Mouse (Mus musculus): Measurements from ENCODE around the gene Tbpl1. TPM values are rescaled to one million over a fixed set of nuclear protein-coding genes. Genes with fewer than 3 reads are reported as not detected.

Gene Tbpl1
- total and polyA plus RNA-seq, 3 experiments = 36.6 to 41.8 TPM; not detected in 1

DNA sequence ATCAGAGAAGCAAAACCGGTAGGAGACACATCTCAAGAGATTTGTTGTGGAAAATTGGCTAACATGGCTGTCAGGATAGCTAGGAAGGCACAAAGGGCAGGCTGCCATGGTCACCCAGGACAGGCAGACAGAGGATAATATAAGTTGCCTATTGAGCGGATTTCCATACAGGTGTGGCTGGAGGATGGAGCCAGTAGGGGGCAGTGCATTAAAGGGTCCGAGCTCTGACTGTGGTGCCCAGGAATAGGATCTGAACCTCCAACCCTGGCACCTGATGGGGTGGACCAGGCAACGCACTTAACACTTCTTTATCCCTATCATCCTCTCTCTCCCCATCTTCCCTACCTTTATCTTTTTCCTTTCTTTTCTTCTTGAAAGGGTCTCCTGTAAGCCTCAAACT is 49.7 kb upstream of the Tbpl1 start:
- peak; percentile 21 for DNase-seq (ENCODE audit: low read depth, low spot score)

DNA sequence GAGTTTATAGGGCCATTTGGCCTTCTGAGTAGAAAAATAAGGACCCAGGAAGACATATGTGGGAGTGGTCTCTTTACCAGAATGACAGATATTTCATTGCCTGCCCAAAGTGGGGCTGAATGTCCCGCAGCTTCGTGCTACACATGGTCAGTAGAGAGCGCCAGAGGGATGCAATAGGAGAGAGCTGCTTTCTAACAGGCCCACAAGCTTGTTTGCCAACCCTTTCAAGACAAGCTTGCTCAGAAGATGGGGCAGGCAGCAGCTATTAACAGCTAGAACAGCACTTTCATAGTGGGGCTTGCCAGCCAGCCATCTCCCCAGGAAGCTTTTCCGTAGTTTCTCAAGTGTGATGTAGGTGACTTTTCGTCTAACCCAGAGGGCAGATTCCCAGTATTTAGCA is 46.2 kb upstream of the Tbpl1 start:
- Histone ChIP-seq H3K79me2 (ENCODE audit: control insufficient read depth, insufficient read depth, low read length, poor library complexity) (no peaks in the 10 kb centered on the region), H3K9me3 (replicated peaks; ENCODE audit: insufficient read depth, low read length) (no peaks in the 10 kb centered on the region), H3K27ac (ENCODE audit: control insufficient read depth, low read depth, low read length) (no peak overlapping the region), H3K4me1 (ENCODE audit: control insufficient read depth in 1 of 2, insufficient read depth in 2 of 2, low read length in 2 of 2) (no peaks in the 10 kb centered on the region), H3K4me3 (ENCODE audit: control insufficient read depth in 1 of 2, insufficient read depth in 1 of 2, low read depth in 2 of 2, low read length in 2 of 2) (no peak overlapping the region), H3K9ac (ENCODE audit: control insufficient read depth, low read depth, low read length, poor library complexity, severe bottlenecking) (no peak overlapping the region), H3K27me3 (ENCODE audit: control insufficient read depth in 1 of 2, insufficient read depth in 2 of 2, low read length in 2 of 2) (no peaks in the 10 kb centered on the region), H3K36me3 (ENCODE audit: control insufficient read depth in 1 of 2, insufficient read depth in 2 of 2, low read length in 2 of 2) (no peaks in the 10 kb centered on the region)
- no peak for TF ChIP-seq ZMIZ1 (IDR thresholded peaks at IDR 0.05; ENCODE audit: low read depth, low read length)
- no peak for TF ChIP-seq MXI1 (IDR thresholded peaks at IDR 0.05; ENCODE audit: low read depth, low read length)
- peak in 2 of 3 experiments; percentile 26 to 27; a peak in 3 of 6 replicates for TF ChIP-seq CTCF (IDR thresholded peaks at IDR 0.05 in 2 of 3, conservative IDR thresholded peaks at IDR 0.05 in 1 of 3; ENCODE audit: control insufficient read depth in 1 of 3, insufficient read depth in 1 of 3, low read depth in 2 of 3, low read length in 3 of 3, poor library complexity in 1 of 3, severe bottlenecking in 1 of 3)
- TF ChIP-seq BHLHE40 (IDR thresholded peaks at IDR 0.05; ENCODE audit: borderline replicate concordance, low read depth, low read length) = no peak
- TF ChIP-seq ETS1 (IDR thresholded peaks at IDR 0.05; ENCODE audit: low read depth, low read length) = no peak
- no peak for TF ChIP-seq CHD1 (IDR thresholded peaks at IDR 0.05; ENCODE audit: low read depth, low read length)
- TF ChIP-seq TCF12 (IDR thresholded peaks at IDR 0.05; ENCODE audit: low read depth, low read length) = no peak
- TF ChIP-seq MAX (IDR thresholded peaks at IDR 0.05; ENCODE audit: low read length) = no peak
- peak; percentile 10 for DNase-seq (ENCODE audit: low read depth, low spot score)

More for the DNA sequence above, 49.7 kb upstream of the Tbpl1 start:
- Histone ChIP-seq H3K27ac (ENCODE audit: control insufficient read depth, low read depth, low read length) (no peak overlapping the region), H3K9ac (ENCODE audit: control insufficient read depth, low read depth, low read length, poor library complexity, severe bottlenecking) (no peak overlapping the region), H3K9me3 (replicated peaks; ENCODE audit: insufficient read depth, low read length) (no peaks in the 10 kb centered on the region), H3K27me3 (ENCODE audit: control insufficient read depth in 1 of 2, insufficient read depth in 2 of 2, low read length in 2 of 2) (peaks cover 0 to 3% of the 10 kb centered on the region in 2 experiments; a peak in 2 of 4 replicates), H3K4me3 (ENCODE audit: control insufficient read depth in 1 of 2, insufficient read depth in 1 of 2, low read depth in 2 of 2, low read length in 2 of 2) (no peak overlapping the region), H3K79me2 (ENCODE audit: control insufficient read depth, insufficient read depth, low read length, poor library complexity) (no peaks in the 10 kb centered on the region), H3K36me3 (ENCODE audit: control insufficient read depth in 1 of 2, insufficient read depth in 2 of 2, low read length in 2 of 2) (no peaks in the 10 kb centered on the region), H3K4me1 (ENCODE audit: control insufficient read depth in 1 of 2, insufficient read depth in 2 of 2, low read length in 2 of 2) (no peaks in the 10 kb centered on the region)
- TF ChIP-seq POLR2A (IDR thresholded peaks at IDR 0.05; ENCODE audit: control insufficient read depth in 1 of 2, insufficient read depth in 1 of 2, low read depth in 1 of 2, low read length in 2 of 2, poor library complexity in 1 of 2) (no peak), CHD2 (IDR thresholded peaks at IDR 0.05; ENCODE audit: low read length) (no peak), KAT2A (conservative IDR thresholded peaks at IDR 0.05; ENCODE audit: low read depth, low read length) (no peak), SMC3 (IDR thresholded peaks at IDR 0.05; ENCODE audit: low read depth, low read length) (peak; percentile 44), CTCF (IDR thresholded peaks at IDR 0.05 in 2 of 3, conservative IDR thresholded peaks at IDR 0.05 in 1 of 3; ENCODE audit: control insufficient read depth in 1 of 3, insufficient read depth in 1 of 3, low read depth in 2 of 3, low read length in 3 of 3, poor library complexity in 1 of 3, severe bottlenecking in 1 of 3) (peak; percentile 30 to 56 (median 54)), RAD21 (IDR thresholded peaks at IDR 0.05; ENCODE audit: low read depth, low read length) (peak; percentile 38)

DNA sequence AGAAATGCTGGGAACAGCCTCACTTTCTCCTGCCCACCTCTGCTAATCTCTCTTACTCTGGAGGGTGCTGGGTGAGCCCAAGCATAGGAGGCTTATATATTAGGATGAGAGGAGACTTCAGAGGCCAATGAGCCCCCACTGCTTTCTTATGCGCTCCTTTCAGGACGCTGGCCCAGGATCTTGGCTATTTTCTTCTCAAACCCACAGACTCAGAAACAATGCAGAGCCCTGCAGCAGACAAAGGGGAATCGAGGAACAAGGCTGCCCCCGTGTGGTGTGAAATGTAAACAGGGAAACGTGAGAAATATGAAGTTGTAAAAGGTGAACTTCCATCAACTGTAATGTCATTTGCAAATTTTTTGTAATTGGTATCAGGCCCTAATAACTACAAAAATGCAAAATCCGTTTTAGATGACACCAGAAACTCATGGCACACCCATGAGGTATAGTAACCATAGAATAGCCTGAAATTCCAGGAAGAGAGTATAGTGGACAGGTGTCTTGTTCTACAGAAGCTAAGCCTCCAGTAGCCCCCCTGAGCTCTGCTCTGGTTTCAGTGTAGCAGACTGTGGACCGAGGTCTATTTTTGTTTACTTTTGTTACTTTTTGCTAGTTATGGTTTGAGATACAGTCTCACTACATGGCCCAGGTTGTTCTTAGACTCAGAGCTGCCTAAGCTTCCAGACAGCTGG is 44.4 kb upstream of the Tbpl1 start:
- Histone ChIP-seq H3K4me1 (ENCODE audit: control insufficient read depth in 1 of 2, insufficient read depth in 2 of 2, low read length in 2 of 2) (no peaks in the 10 kb centered on the region), H3K9ac (ENCODE audit: control insufficient read depth, low read depth, low read length, poor library complexity, severe bottlenecking) (no peak overlapping the region), H3K9me3 (replicated peaks; ENCODE audit: insufficient read depth, low read length) (no peaks in the 10 kb centered on the region), H3K79me2 (ENCODE audit: control insufficient read depth, insufficient read depth, low read length, poor library complexity) (no peaks in the 10 kb centered on the region), H3K27me3 (ENCODE audit: control insufficient read depth in 1 of 2, insufficient read depth in 2 of 2, low read length in 2 of 2) (no peaks in the 10 kb centered on the region), H3K36me3 (ENCODE audit: control insufficient read depth in 1 of 2, insufficient read depth in 2 of 2, low read length in 2 of 2) (no peaks in the 10 kb centered on the region), H3K4me3 (ENCODE audit: control insufficient read depth in 1 of 2, insufficient read depth in 1 of 2, low read depth in 2 of 2, low read length in 2 of 2) (no peak overlapping the region), H3K27ac (ENCODE audit: control insufficient read depth, low read depth, low read length) (no peak overlapping the region)
- DNase-seq (ENCODE audit: low read depth, low spot score) = peak; percentile 50
- TF ChIP-seq CTCF (IDR thresholded peaks at IDR 0.05 in 2 of 3, conservative IDR thresholded peaks at IDR 0.05 in 1 of 3; ENCODE audit: control insufficient read depth in 1 of 3, insufficient read depth in 1 of 3, low read depth in 2 of 3, low read length in 3 of 3, poor library complexity in 1 of 3, severe bottlenecking in 1 of 3) (peak; percentile 21 to 83 (median 70)), USF2 (IDR thresholded peaks at IDR 0.05; ENCODE audit: borderline replicate concordance in 1 of 2, insufficient read depth in 1 of 2, low read depth in 1 of 2, low read length in 2 of 2) (no peak), MYC (IDR thresholded peaks at IDR 0.05; ENCODE audit: low read depth, low read length) (no peak), SMC3 (IDR thresholded peaks at IDR 0.05; ENCODE audit: low read depth, low read length) (peak; percentile 94), RAD21 (IDR thresholded peaks at IDR 0.05; ENCODE audit: low read depth, low read length) (peak; percentile 86), MAZ (IDR thresholded peaks at IDR 0.05; ENCODE audit: low read depth, low read length) (no peak), ZC3H11A (IDR thresholded peaks at IDR 0.05; ENCODE audit: low read depth, low read length) (peak; percentile 92)

All from MEL (cell line).